9 mouse cellular contexts compared by ENCODE assay signal in genomic region chrX:137667011-137667410, GRCm38 (mm10).
A peak's percentile ranks its signal among the peaks of the same experiment; 100 is the strongest.
DNase-seq lines count a peak whose midpoint lies in the region; ATAC-seq and TF ChIP-seq lines count a peak whose summit lies in the region.
"Had no signal": no experiment of that assay in that cellular context is flagged by ENCODE, and none has a peak within 500 bp of the region (broad histone marks: within the 10 kb centered on the region; RNA-seq: fewer than 3 reads in every experiment).

No protein-coding gene starts in this region.

- H3K4me2 ChIP-seq in intestine, postnatal 0 days (replicated peaks; ENCODE audit: low read depth): no peak overlapping the region
- no peak overlapping the region for H3K4me2 ChIP-seq in intestine, embryonic 15.5 days (replicated peaks)
- H3K4me2 ChIP-seq: stomach, embryonic 15.5 days had no signal

- H3K4me3 ChIP-seq in intestine, postnatal 0 days (ENCODE audit: low read depth, low read length): no peak overlapping the region
- H3K4me3 ChIP-seq in intestine, embryonic 15.5 days (replicated peaks): no peak overlapping the region
- H3K4me3 ChIP-seq: stomach, embryonic 15.5 days had no signal

- no peaks in the 10 kb centered on the region for H3K36me3 ChIP-seq in intestine, postnatal 0 days (ENCODE audit: control insufficient read depth, insufficient read depth)
- no peaks in the 10 kb centered on the region for H3K36me3 ChIP-seq in intestine, embryonic 15.5 days
- H3K36me3 ChIP-seq: stomach, embryonic 15.5 days had no signal

- H3K27me3 ChIP-seq in intestine, postnatal 0 days (replicated peaks; ENCODE audit: control insufficient read depth, insufficient read depth, low read length): no peaks in the 10 kb centered on the region
- H3K27me3 ChIP-seq in intestine, embryonic 15.5 days (replicated peaks): no peaks in the 10 kb centered on the region
- H3K27me3 ChIP-seq: stomach, embryonic 15.5 days had no signal

- peak; percentile 56 for TF ChIP-seq CTCF in intestine, postnatal 0 days (IDR thresholded peaks at IDR 0.05; ENCODE audit: low read depth)

- H3K9me3 ChIP-seq in intestine, postnatal 0 days (ENCODE audit: control insufficient read depth): no peaks in the 10 kb centered on the region
- no peaks in the 10 kb centered on the region for H3K9me3 ChIP-seq in intestine, embryonic 15.5 days
- H3K9me3 ChIP-seq: stomach, embryonic 15.5 days had no signal

- ATAC-seq in intestine, postnatal 0 days: no peak
- ATAC-seq in intestine, embryonic 15.5 days: no peak
- no peak for ATAC-seq in cerebellum, adult (ENCODE audit: insufficient number of reproducible peaks, low FRiP score, low TSS enrichment)

- H3K27ac ChIP-seq in intestine, postnatal 0 days (ENCODE audit: low read depth, low read length): no peak overlapping the region
- no peak overlapping the region for H3K27ac ChIP-seq in intestine, embryonic 15.5 days
- H3K27ac ChIP-seq: macrophage; stomach, embryonic 15.5 days had no signal

- no peak overlapping the region for H3K9ac ChIP-seq in intestine, postnatal 0 days (ENCODE audit: low read depth, low read length)
- no peak overlapping the region for H3K9ac ChIP-seq in intestine, embryonic 15.5 days
- H3K9ac ChIP-seq: stomach, embryonic 15.5 days had no signal

- DNase-seq in urinary bladder, postnatal 14 days (ENCODE audit: low spot score): peak; percentile 2
- no peak for DNase-seq in urinary bladder, adult 2 months (ENCODE audit: low spot score)
- peak; percentile 18 for DNase-seq in hindlimb bud, embryonic 11.5 days (ENCODE audit: extremely low spot score, low read depth, low spot score)
- DNase-seq in thymus, postnatal 0 days (ENCODE audit: low spot score): no peak

- no peaks in the 10 kb centered on the region for H3K4me1 ChIP-seq in intestine, postnatal 0 days (replicated peaks; ENCODE audit: control insufficient read depth, insufficient read depth, low read length)
- H3K4me1 ChIP-seq in intestine, embryonic 15.5 days (replicated peaks): no peaks in the 10 kb centered on the region
- H3K4me1 ChIP-seq: stomach, embryonic 15.5 days had no signal

- WGBS in intestine, postnatal 0 days: 29% methylated on average over 2 of the region's 2 CpGs
- 15% methylated on average over 2 of the region's 2 CpGs for WGBS in intestine, embryonic 15.5 days

Comparison
In these comparisons a context has a peak if more than half of its experiments do, and no peak if none do; other contexts are left out.
1. DNase-seq: peak in urinary bladder, postnatal 14 days (single experiment) and hindlimb bud, embryonic 11.5 days (single experiment); none in urinary bladder, adult 2 months (single experiment) and thymus, postnatal 0 days (single experiment).